Mouse (Mus musculus) bone marrow, adult 2 months (tissue): ENCODE data around the gene Crabp2. TPM values are rescaled to one million over a fixed set of nuclear protein-coding genes. Genes with fewer than 3 reads are reported as not detected.

Experiments
- H3K27ac ChIP-seq: fragments of 200-500 bp; 2 replicates; pipeline ENCODE4 v1.5.1; 2012; ENCODE audit warnings: low read depth, mild to moderate bottlenecking, control low read depth, inconsistent platforms, low read length; ENCODE audit not compliant: control insufficient read depth, poor library complexity, insufficient read depth
- H3K4me1 ChIP-seq: fragments of 200-500 bp; 2 replicates; pipeline ENCODE4 v1.6.1; 2011; ENCODE audit warnings: low read length; ENCODE audit not compliant: control insufficient read depth, insufficient read depth
- H3K4me3 ChIP-seq: fragments of 200-500 bp; replicated peaks from 2 replicates; pipeline ENCODE3; 2011; ENCODE audit warnings: mild to moderate bottlenecking, low read depth, low read length, control low read depth; ENCODE audit not compliant: control insufficient read depth
- CTCF ChIP-seq: fragments of 200-500 bp; IDR thresholded peaks from 2 replicates; pipeline ENCODE4 v1.5.1; 2011; ENCODE audit warnings: low read length, control low read depth; ENCODE audit not compliant: control insufficient read depth, insufficient read depth
- POLR2A ChIP-seq: fragments of 200-500 bp; IDR thresholded peaks from 2 replicates; pipeline ENCODE4 v1.6.1; 2011; ENCODE audit warnings: low read depth, mild to moderate bottlenecking, control low read depth, low read length, borderline replicate concordance; ENCODE audit not compliant: control insufficient read depth
- WGBS: fragments of 180-500 bp; shearing (Covaris S2); methylation state at CpG from one replicate; pipeline ENCODE4 v1.1.7; 2018; 5-methylcytosine and 5-hydroxymethylcytosine counted together
- polyA plus RNA-seq: library from polyadenylated mRNA; stranded (reverse); fragments of >200 nt; gene quantifications from 2 replicates; pipeline ENCODE4 v1.2.4, GENCODE M21; 2011; ENCODE audit warnings: low replicate concordance; ENCODE audit not compliant: missing spikeins, insufficient read depth, insufficient read length

Gene Crabp2
- polyA plus RNA-seq, 1 experiment, result 3.3 TPM

- Histone ChIP-seq H3K27ac (no peak overlapping the region), H3K4me1 (no peaks in the 10 kb centered on the region), H3K4me3 (no peak overlapping the region)
- TF ChIP-seq CTCF (no peak), POLR2A (no peak)
- WGBS, result 42% methylated on average over 4 of the region's 4 CpGs
These were observed 10.0 kb downstream of the Crabp2 start for GRCm38 (mm10) chr3:87958476-87958875.

- no peak overlapping the region for H3K27ac ChIP-seq
- no peak for TF ChIP-seq POLR2A
- TF ChIP-seq CTCF, result no peak
- H3K4me3 ChIP-seq, result no peak overlapping the region
- no peaks in the 10 kb centered on the region for H3K4me1 ChIP-seq
- 12% methylated on average over 1 of the region's 1 CpGs for WGBS
These were observed 10.5 kb downstream of the Crabp2 start for GRCm38 (mm10) chr3:87958967-87959366.

- TF ChIP-seq POLR2A, result no peak
- TF ChIP-seq CTCF, result no peak
- no peak overlapping the region for H3K27ac ChIP-seq
- 64% methylated on average over 7 of the region's 7 CpGs for WGBS
These were observed 10.9 kb downstream of the Crabp2 start for GRCm38 (mm10) chr3:87959371-87959770.

GRCm38 (mm10) chr3:87960191-87960585, 11.7 kb downstream of the Crabp2 start:
- Histone ChIP-seq H3K4me3 (no peak overlapping the region), H3K27ac (no peak overlapping the region), H3K4me1 (no peaks in the 10 kb centered on the region)
- TF ChIP-seq POLR2A, result no peak
- TF ChIP-seq CTCF, result no peak
- 38% methylated on average over 10 of the region's 10 CpGs for WGBS

More at GRCm38 (mm10) chr3:87959371-87959770, 10.9 kb downstream of the Crabp2 start:
- Histone ChIP-seq H3K4me1 (no peaks in the 10 kb centered on the region), H3K4me3 (no peak overlapping the region)

- Histone ChIP-seq H3K4me3 (no peak overlapping the region), H3K4me1 (no peaks in the 10 kb centered on the region), H3K27ac (no peak overlapping the region)
- TF ChIP-seq CTCF (peak; percentile 76), POLR2A (no peak)
- WGBS, result under 1% methylated on average over 27 of the region's 27 CpGs
These were observed 12.2 kb downstream of the Crabp2 start for GRCm38 (mm10) chr3:87960586-87961191.

GRCm38 (mm10) chr3:87970184-87970938, 21.9 kb downstream of the Crabp2 start:
- TF ChIP-seq POLR2A, result no peak
- 0 out of 2 replicates have a peak, but pooled peaks have one; percentile 11 for TF ChIP-seq CTCF
- Histone ChIP-seq H3K27ac (no peak overlapping the region), H3K4me1 (no peaks in the 10 kb centered on the region), H3K4me3 (no peak overlapping the region)
- WGBS, result 5% methylated on average over 21 of the region's 21 CpGs

- 2% methylated on average over 44 of the region's 44 CpGs for WGBS
- no peaks in the 10 kb centered on the region for H3K4me1 ChIP-seq
- H3K4me3 ChIP-seq, result no peak within 1 kb of the TSS
- no peak for TF ChIP-seq CTCF
- no peak for TF ChIP-seq POLR2A
- no peak within 1 kb of the TSS; the same call in 1 of the 2 replicates for H3K27ac ChIP-seq
These were observed 22.5 kb downstream of the Crabp2 start, which contains the start of gene Nes for GRCm38 (mm10) chr3:87970939-87971488. Gene Nes, plus strand, starts transcription at chr3:87971078.

- H3K4me1 ChIP-seq, result no peaks in the 10 kb centered on the region
- 5% methylated on average over 60 of the region's 60 CpGs for WGBS
- no peak for TF ChIP-seq CTCF
- no peak for TF ChIP-seq POLR2A
- H3K27ac ChIP-seq, result no peak overlapping the region; the same call in 1 of the 2 replicates
- H3K4me3 ChIP-seq, result no peak overlapping the region
These were observed 23.2 kb downstream of the Crabp2 start for GRCm38 (mm10) chr3:87971489-87972202.
